ENCODE assay signal across 10 mouse cellular contexts in genomic region chr9:42313872-42314271, GRCm38 (mm10). TPM values are rescaled to one million over a fixed set of nuclear protein-coding genes. Genes with fewer than 3 reads are reported as not detected.
DNase-seq lines count a peak whose midpoint lies in the region; ATAC-seq and TF ChIP-seq lines count a peak whose summit lies in the region.
"Had no signal": no experiment of that assay in that cellular context is flagged by ENCODE, and none has a peak within 500 bp of the region (broad histone marks: within the 10 kb centered on the region; RNA-seq: fewer than 3 reads in every experiment).

No protein-coding gene starts in this region.

- ATAC-seq in heart, postnatal 0 days (ENCODE audit: insufficient read depth, low read depth), result no peak
- ATAC-seq in midbrain, postnatal 0 days (ENCODE audit: low FRiP score), result no peak
- ATAC-seq in midbrain, embryonic 16.5 days, result no peak
- ATAC-seq: hindbrain, embryonic 16.5 days had no signal

- no peak for TF ChIP-seq EP300 in heart, postnatal 0 days (IDR thresholded peaks at IDR 0.05; ENCODE audit: low read depth)

- no peaks in the 10 kb centered on the region for H3K36me3 ChIP-seq in heart, postnatal 0 days (replicated peaks; ENCODE audit: control insufficient read depth, insufficient read depth, low read length)
- H3K36me3 ChIP-seq in midbrain, postnatal 0 days (ENCODE audit: insufficient read depth, low read length), result no peaks in the 10 kb centered on the region
- H3K36me3 ChIP-seq in midbrain, embryonic 16.5 days (ENCODE audit: control insufficient read depth, insufficient read depth, low read length), result no peaks in the 10 kb centered on the region
- H3K36me3 ChIP-seq in splenic B cell, adult 2 months (ENCODE audit: control insufficient read depth, insufficient read depth, low read length, poor library complexity, severe bottlenecking), result no peaks in the 10 kb centered on the region

- H3K9me3 ChIP-seq in heart, postnatal 0 days (replicated peaks; ENCODE audit: control insufficient read depth, low read length), result no peaks in the 10 kb centered on the region
- no peaks in the 10 kb centered on the region for H3K9me3 ChIP-seq in midbrain, postnatal 0 days (ENCODE audit: low read length)
- H3K9me3 ChIP-seq in midbrain, embryonic 16.5 days (replicated peaks; ENCODE audit: control insufficient read depth, low read length, poor library complexity, severe bottlenecking), result no peaks in the 10 kb centered on the region

- H3K27ac ChIP-seq in heart, postnatal 0 days (ENCODE audit: low read depth), result no peak overlapping the region
- H3K27ac ChIP-seq in midbrain, postnatal 0 days (ENCODE audit: low read depth, low read length), result no peak overlapping the region
- H3K27ac ChIP-seq in midbrain, embryonic 16.5 days (ENCODE audit: low read length), result no peak overlapping the region

- H3K4me3 ChIP-seq in heart, postnatal 0 days (ENCODE audit: low read depth, low read length), result no peak overlapping the region
- no peak overlapping the region for H3K4me3 ChIP-seq in midbrain, postnatal 0 days (ENCODE audit: low read depth, low read length)
- no peak overlapping the region for H3K4me3 ChIP-seq in midbrain, embryonic 16.5 days (ENCODE audit: low read depth, low read length)

- H3K27me3 ChIP-seq in heart, postnatal 0 days (ENCODE audit: control insufficient read depth, insufficient read depth, low read length), result no peaks in the 10 kb centered on the region
- H3K27me3 ChIP-seq in midbrain, postnatal 0 days (ENCODE audit: insufficient read depth, low read length), result no peaks in the 10 kb centered on the region
- no peaks in the 10 kb centered on the region for H3K27me3 ChIP-seq in midbrain, embryonic 16.5 days (ENCODE audit: control insufficient read depth, insufficient read depth, low read depth, low read length)
- no peaks in the 10 kb centered on the region for H3K27me3 ChIP-seq in splenic B cell, adult 2 months (ENCODE audit: control insufficient read depth, insufficient read depth, low read length, poor library complexity, severe bottlenecking)

- WGBS in heart, postnatal 0 days, result 14% methylated on average over 3 of the region's 3 CpGs
- 15% methylated on average over 3 of the region's 3 CpGs for WGBS in midbrain, postnatal 0 days
- WGBS in midbrain, embryonic 16.5 days, result 18% methylated on average over 3 of the region's 3 CpGs

- no peak for DNase-seq in heart, postnatal 0 days (ENCODE audit: low spot score)
- DNase-seq in heart, adult 9 months (ENCODE audit: low spot score in 2 of 2), result no peak
- peak; percentile 67 for DNase-seq in midbrain, postnatal 0 days (ENCODE audit: low spot score)
- DNase-seq in brain, adult 2 months (ENCODE audit: low read depth, low spot score), result peak; percentile 74
- peak; percentile 26 for DNase-seq in splenic B cell, adult 2 months (ENCODE audit: low read depth, low spot score)
- no peak for DNase-seq in gastrocnemius, adult 8-10 months (ENCODE audit: low spot score in 2 of 2)
- DNase-seq in frontal cortex, postnatal 10 days (ENCODE audit: low spot score in 2 of 2), result no peak
- DNase-seq: adrenal gland, adult 2 months had no signal

- no peak overlapping the region for H3K9ac ChIP-seq in heart, postnatal 0 days (replicated peaks; ENCODE audit: low read depth, low read length)
- no peak overlapping the region for H3K9ac ChIP-seq in midbrain, postnatal 0 days (replicated peaks; ENCODE audit: low read length, poor library complexity, severe bottlenecking)
- H3K9ac ChIP-seq in midbrain, embryonic 16.5 days (ENCODE audit: low read depth, low read length), result no peak overlapping the region

- TF ChIP-seq CTCF in heart, postnatal 0 days (IDR thresholded peaks at IDR 0.05; ENCODE audit: low read depth), result peak; percentile 40
- TF ChIP-seq CTCF in midbrain, postnatal 0 days (IDR thresholded peaks at IDR 0.05), result peak; percentile 83

- H3K4me1 ChIP-seq in heart, postnatal 0 days (ENCODE audit: control insufficient read depth, insufficient read depth), result no peaks in the 10 kb centered on the region
- H3K4me1 ChIP-seq in midbrain, postnatal 0 days (ENCODE audit: insufficient read depth, low read length), result no peaks in the 10 kb centered on the region
- no peaks in the 10 kb centered on the region for H3K4me1 ChIP-seq in midbrain, embryonic 16.5 days (ENCODE audit: control insufficient read depth, insufficient read depth, low read length)

- no peak overlapping the region for H3K4me2 ChIP-seq in heart, postnatal 0 days (ENCODE audit: low read depth, low read length)
- no peak overlapping the region for H3K4me2 ChIP-seq in midbrain, postnatal 0 days (ENCODE audit: low read depth, low read length, poor library complexity, severe bottlenecking)
- no peak overlapping the region for H3K4me2 ChIP-seq in midbrain, embryonic 16.5 days (ENCODE audit: low read length)

RNA-seq across cellular contexts. Expression of gene Sc5d, which starts 49.8 kb away (rescaled TPM):
- 18.4 and 40.3 TPM in 2 replicates for total RNA-seq in heart, postnatal 0 days (2014; rRNA removed; ENCODE audit: low replicate concordance)
- polyA plus RNA-seq in heart, postnatal 0 days (2015; fragmentation: Nextera tagmentation; extraction: Ambion mirVana), result 19.1 and 20.4 TPM in 2 replicates
- total RNA-seq in midbrain, postnatal 0 days (2014; rRNA removed), result 32.4 and 67.0 TPM in 2 replicates
- polyA plus RNA-seq in midbrain, postnatal 0 days (2015; fragmentation: Nextera tagmentation; extraction: Ambion mirVana), result 63.7 and 70.3 TPM in 2 replicates
- polyA plus RNA-seq in midbrain, embryonic 16.5 days (2015; fragmentation: Nextera tagmentation; extraction: Ambion mirVana), result 88.3 and 90.2 TPM in 2 replicates
- 10 to 100 TPM; 21.0 to 25.9 (median 23.6) TPM for total RNA-seq in gastrocnemius, adult 8-10 months (2022)

Comparison
In these comparisons a context has a peak if more than half of its experiments do, and no peak if none do; other contexts are left out.
1. DNase-seq: peak in midbrain, postnatal 0 days (single experiment), brain, adult 2 months (single experiment) and splenic B cell, adult 2 months (single experiment); none in heart, postnatal 0 days (single experiment), heart, adult 9 months (0 of 2), gastrocnemius, adult 8-10 months (0 of 2) and frontal cortex, postnatal 10 days (0 of 2).